Mouse (Mus musculus): ENCODE results near the gene Amdhd1. TPM values are rescaled to one million over a fixed set of nuclear protein-coding genes. Genes with fewer than 3 reads are reported as not detected.

Amdhd1 gene
- polyA plus RNA-seq, 1 experiment from 2014 or later, result 0.51 TPM

Other genes with a start within 250 kb of the Amdhd1 start
- 36.8 and 41.0 TPM in 2 replicates for gene Elk3, start 228.9 kb downstream of the Amdhd1 start, polyA plus RNA-seq (2016; fragmentation: Nextera tagmentation; extraction: Ambion mirVana)
- 303 and 305 TPM in 2 replicates for gene Lta4h, start 86.6 kb downstream of the Amdhd1 start, polyA plus RNA-seq (2016; fragmentation: Nextera tagmentation; extraction: Ambion mirVana)
- not detected in 2 replicates for gene Hal, start 51.3 kb downstream of the Amdhd1 start, polyA plus RNA-seq (2016; fragmentation: Nextera tagmentation; extraction: Ambion mirVana)
- 0.21 and 0.26 TPM in 2 replicates for gene Ccdc38, start 599 bp upstream of the Amdhd1 start, polyA plus RNA-seq (2016; fragmentation: Nextera tagmentation; extraction: Ambion mirVana)
- 84.8 and 85.4 TPM in 2 replicates for gene Snrpf, start 49.7 kb upstream of the Amdhd1 start, polyA plus RNA-seq (2016; fragmentation: Nextera tagmentation; extraction: Ambion mirVana)
- 0.48 and 1.3 TPM in 2 replicates for gene Ntn4, start 100.6 kb upstream of the Amdhd1 start, polyA plus RNA-seq (2016; fragmentation: Nextera tagmentation; extraction: Ambion mirVana)